Mouse (Mus musculus) forebrain, embryonic 12.5 days (tissue): ENCODE data around the gene Ttc21a. TPM values are rescaled to one million over a fixed set of nuclear protein-coding genes. Genes with fewer than 3 reads are reported as not detected.
A peak's percentile ranks its signal among the peaks of the same experiment; 100 is the strongest.

Experiments used
- ATAC-seq: fragments of 200-750 bp; cut with Nextera tagmentation; 2 replicates; pipeline ENCODE4 v1.8.0; 2017; ENCODE audit warnings: moderate TSS enrichment; ENCODE audit not compliant: low FRiP score
- H3K27ac ChIP-seq: fragments of 300-500 bp; sonication (generic); 2 replicates; pipeline ENCODE4 v1.5.1; 2016; ENCODE audit warnings: mild to moderate bottlenecking
- H3K27me3 ChIP-seq: fragments of 300-500 bp; sonication (generic); 2 replicates; pipeline ENCODE4 v1.6.1; 2016; ENCODE audit warnings: mild to moderate bottlenecking
- H3K36me3 ChIP-seq: fragments of 300-500 bp; sonication (generic); replicated peaks from 2 replicates; pipeline ENCODE4 v1.6.1; 2016; ENCODE audit warnings: mild to moderate bottlenecking
- H3K4me1 ChIP-seq: fragments of 300-500 bp; sonication (generic); 2 replicates; pipeline ENCODE4 v1.6.1; 2016
- H3K4me2 ChIP-seq: fragments of 300-500 bp; sonication (generic); 2 replicates; pipeline ENCODE4 v1.6.1; 2016; ENCODE audit warnings: mild to moderate bottlenecking, moderate library complexity
- H3K4me3 ChIP-seq: fragments of 300-500 bp; sonication (generic); replicated peaks from 2 replicates; pipeline ENCODE4 v1.5.1; 2016; ENCODE audit warnings: mild to moderate bottlenecking
- H3K9ac ChIP-seq: fragments of 300-500 bp; sonication (generic); 2 replicates; pipeline ENCODE4 v1.6.1; 2016; ENCODE audit warnings: mild to moderate bottlenecking
- H3K9me3 ChIP-seq: fragments of 300-500 bp; sonication (generic); 2 replicates; pipeline ENCODE4 v1.6.1; 2016
- WGBS: fragments of 180-500 bp; shearing (Covaris S2); methylation state at CpG from one replicate; pipeline ENCODE4 v1.1.7; 2016; 5-methylcytosine and 5-hydroxymethylcytosine counted together
- polyA plus RNA-seq: library from polyadenylated mRNA; unstranded; fragments of >200 nt; fragmentation: Nextera tagmentation; extraction: Ambion mirVana; gene quantifications from 2 replicates; pipeline ENCODE4 v1.2.1, GENCODE M21; 2016

The Ttc21a gene
- polyA plus RNA-seq, 1 experiment from 2014 or later = 0.24 TPM

GRCm38 (mm10) chr9:119993092-119993844 is 55.9 kb downstream of the Ttc21a start:
- WGBS = 76% methylated on average over 10 of the region's 10 CpGs

GRCm38 (mm10) chr9:119994207-119994606 is 56.8 kb downstream of the Ttc21a start:
- Histone ChIP-seq H3K9me3 (no peaks in the 10 kb centered on the region), H3K9ac (no peak overlapping the region), H3K4me3 (no peak overlapping the region), H3K27me3 (peaks cover 11% of the 10 kb centered on the region), H3K4me1 (0 out of 2 replicates have a peak, but pooled peaks cover 2% of the 10 kb centered on the region), H3K27ac (no peak overlapping the region), H3K4me2 (no peak overlapping the region), H3K36me3 (no peaks in the 10 kb centered on the region)
- no peak for ATAC-seq
- WGBS = 83% methylated on average over 7 of the region's 7 CpGs

More at GRCm38 (mm10) chr9:119993092-119993844, 55.9 kb downstream of the Ttc21a start:
- no peak overlapping the region for H3K4me2 ChIP-seq
- H3K4me3 ChIP-seq = no peak overlapping the region
- H3K9me3 ChIP-seq = no peaks in the 10 kb centered on the region
- H3K27ac ChIP-seq = no peak overlapping the region
- peaks cover 11% of the 10 kb centered on the region for H3K27me3 ChIP-seq
- 0 out of 2 replicates have a peak, but pooled peaks cover 2% of the 10 kb centered on the region for H3K4me1 ChIP-seq
- ATAC-seq = no peak
- no peak overlapping the region for H3K9ac ChIP-seq
- no peaks in the 10 kb centered on the region for H3K36me3 ChIP-seq

GRCm38 (mm10) chr9:119996080-119996479 is 58.7 kb downstream of the Ttc21a start:
- ATAC-seq = no peak
- Histone ChIP-seq H3K4me1 (0 out of 2 replicates have a peak, but pooled peaks cover 2% of the 10 kb centered on the region), H3K27ac (no peak overlapping the region), H3K9me3 (no peaks in the 10 kb centered on the region), H3K27me3 (peaks cover 11% of the 10 kb centered on the region), H3K36me3 (no peaks in the 10 kb centered on the region), H3K4me2 (no peak overlapping the region), H3K4me3 (no peak overlapping the region), H3K9ac (no peak overlapping the region)
- WGBS = 81% methylated on average over 4 of the region's 4 CpGs

- Histone ChIP-seq H3K9me3 (no peaks in the 10 kb centered on the region), H3K4me1 (peaks cover 11% of the 10 kb centered on the region), H3K4me3 (no peak overlapping the region), H3K27ac (no peak overlapping the region), H3K4me2 (no peak overlapping the region), H3K9ac (no peak overlapping the region), H3K36me3 (no peaks in the 10 kb centered on the region), H3K27me3 (no peaks in the 10 kb centered on the region)
- WGBS = 81% methylated on average over 1 of the region's 1 CpGs
- ATAC-seq = no peak
These were observed 61.4 kb downstream of the Ttc21a start for GRCm38 (mm10) chr9:119998776-119999175.

- Histone ChIP-seq H3K27ac (no peak overlapping the region), H3K4me3 (no peak overlapping the region), H3K9me3 (no peaks in the 10 kb centered on the region), H3K9ac (no peak overlapping the region), H3K4me1 (peaks cover 17% of the 10 kb centered on the region), H3K36me3 (no peaks in the 10 kb centered on the region), H3K27me3 (no peaks in the 10 kb centered on the region), H3K4me2 (no peak overlapping the region)
- ATAC-seq = no peak
- WGBS = 79% methylated on average over 6 of the region's 6 CpGs
These were observed 62.2 kb downstream of the Ttc21a start for GRCm38 (mm10) chr9:119999636-120000035.

- no peaks in the 10 kb centered on the region for H3K9me3 ChIP-seq
- H3K36me3 ChIP-seq = no peaks in the 10 kb centered on the region
- WGBS = 85% methylated on average over 5 of the region's 5 CpGs
- no peak for ATAC-seq
- H3K4me1 ChIP-seq = peaks cover 17% of the 10 kb centered on the region
- no peak overlapping the region for H3K9ac ChIP-seq
- no peak overlapping the region for H3K4me3 ChIP-seq
- H3K27ac ChIP-seq = no peak overlapping the region
- no peak overlapping the region for H3K4me2 ChIP-seq
- no peaks in the 10 kb centered on the region for H3K27me3 ChIP-seq
These were observed 63.4 kb downstream of the Ttc21a start for GRCm38 (mm10) chr9:120000761-120001160.

- Histone ChIP-seq H3K27me3 (no peaks in the 10 kb centered on the region), H3K27ac (no peak overlapping the region), H3K4me1 (peaks cover 17% of the 10 kb centered on the region), H3K4me3 (peak overlapping the region; percentile 35), H3K36me3 (no peaks in the 10 kb centered on the region), H3K9ac (peak overlapping the region; percentile 48; the same call in 1 of the 2 replicates), H3K9me3 (no peaks in the 10 kb centered on the region), H3K4me2 (peak overlapping the region; percentile 59)
- WGBS = 11% methylated on average over 31 of the region's 31 CpGs
- ATAC-seq = peak; percentile 86
These were observed 64.7 kb downstream of the Ttc21a start for GRCm38 (mm10) chr9:120001945-120002725.

GRCm38 (mm10) chr9:120002893-120003292 is 65.5 kb downstream of the Ttc21a start:
- Histone ChIP-seq H3K27me3 (no peaks in the 10 kb centered on the region), H3K9ac (no peak overlapping the region), H3K27ac (no peak overlapping the region), H3K9me3 (no peaks in the 10 kb centered on the region), H3K4me1 (peaks cover 17% of the 10 kb centered on the region), H3K36me3 (no peaks in the 10 kb centered on the region), H3K4me2 (no peak overlapping the region), H3K4me3 (no peak overlapping the region)
- 78% methylated on average over 5 of the region's 5 CpGs for WGBS
- no peak for ATAC-seq

GRCm38 (mm10) chr9:120005936-120006335 is 68.5 kb downstream of the Ttc21a start:
- Histone ChIP-seq H3K27ac (no peak overlapping the region), H3K4me1 (peaks cover 26% of the 10 kb centered on the region), H3K27me3 (0 out of 2 replicates have a peak, but pooled peaks cover 4% of the 10 kb centered on the region), H3K36me3 (no peaks in the 10 kb centered on the region), H3K9ac (no peak overlapping the region), H3K4me2 (no peak overlapping the region), H3K9me3 (no peaks in the 10 kb centered on the region), H3K4me3 (no peak overlapping the region)
- 77% methylated on average over 3 of the region's 3 CpGs for WGBS
- ATAC-seq = no peak

GRCm38 (mm10) chr9:120007833-120008232 is 70.4 kb downstream of the Ttc21a start:
- Histone ChIP-seq H3K9me3 (no peaks in the 10 kb centered on the region), H3K4me2 (no peak overlapping the region), H3K27me3 (peaks cover 10% of the 10 kb centered on the region; the same call in 1 of the 2 replicates), H3K4me3 (no peak overlapping the region), H3K36me3 (no peaks in the 10 kb centered on the region), H3K9ac (no peak overlapping the region), H3K4me1 (peaks cover 22% of the 10 kb centered on the region), H3K27ac (no peak overlapping the region)
- WGBS = 84% methylated on average over 1 of the region's 1 CpGs
- no peak for ATAC-seq

- Histone ChIP-seq H3K4me1 (peaks cover 17% of the 10 kb centered on the region), H3K9me3 (no peaks in the 10 kb centered on the region), H3K4me2 (no peak overlapping the region), H3K4me3 (no peak overlapping the region), H3K36me3 (no peaks in the 10 kb centered on the region), H3K27ac (no peak overlapping the region), H3K27me3 (peaks cover 18% of the 10 kb centered on the region; the same call in 1 of the 2 replicates), H3K9ac (no peak overlapping the region)
- 82% methylated on average over 7 of the region's 7 CpGs for WGBS
- ATAC-seq = no peak
These were observed 71.9 kb downstream of the Ttc21a start for GRCm38 (mm10) chr9:120009226-120009841.

- no peak overlapping the region for H3K27ac ChIP-seq
- no peak for ATAC-seq
These were observed 72.5 kb downstream of the Ttc21a start for GRCm38 (mm10) chr9:120009871-120010270.

More at GRCm38 (mm10) chr9:120009871-120010270, 72.5 kb downstream of the Ttc21a start:
- WGBS = 92% methylated on average over 3 of the region's 3 CpGs
- H3K9me3 ChIP-seq = no peaks in the 10 kb centered on the region
- peaks cover 18% of the 10 kb centered on the region; the same call in 1 of the 2 replicates for H3K27me3 ChIP-seq
- no peak overlapping the region for H3K9ac ChIP-seq
- no peak overlapping the region for H3K4me3 ChIP-seq
- no peaks in the 10 kb centered on the region for H3K36me3 ChIP-seq
- peaks cover 16% of the 10 kb centered on the region for H3K4me1 ChIP-seq
- H3K4me2 ChIP-seq = no peak overlapping the region
